ENCODE assay signal across 8 mouse cellular contexts in the genomic region with DNA sequence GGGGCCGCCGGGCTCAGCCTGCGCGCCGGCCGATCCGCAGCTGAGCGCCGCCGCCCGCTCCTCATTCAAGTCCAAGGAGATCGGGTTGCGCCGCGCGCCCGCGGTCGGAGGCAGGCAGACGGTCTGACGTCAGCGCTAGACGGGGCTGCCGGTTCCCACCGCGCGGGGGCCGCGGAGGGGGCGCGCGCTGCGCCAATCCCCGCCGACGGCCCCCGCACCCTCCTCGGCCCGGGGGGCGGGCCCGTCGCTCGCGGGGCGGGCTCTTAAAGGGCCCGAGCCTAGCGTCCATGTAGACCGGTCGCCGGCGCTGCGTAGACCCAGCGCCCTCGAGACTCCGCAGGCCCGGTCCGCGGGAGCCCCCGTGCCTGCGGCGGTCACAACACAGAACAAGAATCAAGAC. TPM values are rescaled to one million over a fixed set of nuclear protein-coding genes. Genes with fewer than 3 reads are reported as not detected.
DNase-seq lines count a peak whose midpoint lies in the region; ATAC-seq lines count a peak whose summit lies in the region.

A gene (minus strand): TSS at position 125 of the 400 bp plus-strand sequence.

- peak; percentile 74 for ATAC-seq in inflammation-experienced regulatory T-cells, adult 6 months
- ATAC-seq in megakaryocyte progenitor cell, adult 5-6 weeks (replicated peaks; ENCODE audit: poor library complexity) = peak; percentile 69

- DNase-seq in adrenal gland, adult (ENCODE audit: inconsistent age in 2 of 2, low spot score in 1 of 2) = peak; percentile 95 to 96
- DNase-seq in embryo, embryonic 10.5 days (ENCODE audit: low spot score) = peak; percentile 94
- DNase-seq in gastrocnemius, postnatal 36 days = peak; percentile 81 to 90
- DNase-seq in left cerebral cortex, postnatal 10 days (ENCODE audit: extremely low spot score in 1 of 2, low spot score in 2 of 2) = peak; percentile 89 to 96
- DNase-seq in right cerebral cortex, postnatal 14 days = peak; percentile 93
- peak; percentile 94 for DNase-seq in urinary bladder, postnatal 14 days (ENCODE audit: low spot score)

- intact Hi-C loops in gastrocnemius, postnatal 36 days (cut with DNase I) = no loop called here
- intact Hi-C loops in left cerebral cortex, postnatal 10 days (cut with DNase I) = loop anchor here (10.0 kb wide), 1 partner anchor 68 kb away; no protein-coding TSS in a partner anchor

RNA-seq across cellular contexts. Expression of the gene that starts here (rescaled TPM):
- 10 to 100 TPM; 14.7 to 21.8 TPM for total RNA-seq in gastrocnemius, postnatal 36 days (2021)
- polyA plus RNA-seq in inflammation-experienced regulatory T-cells, adult 6 months (2017; shearing (Covaris generic)) = 10 to 100 TPM in 2 of 3 experiments, 1 to 10 TPM in 1; 4.5 to 16.3 (median 12.8) TPM
- 10 to 100 TPM; 40.5 to 44.0 TPM for total RNA-seq in left cerebral cortex, postnatal 10 days (2021)
- total RNA-seq in megakaryocyte progenitor cell, adult 5-6 weeks (2015) = 0.17 and 0.32 TPM in 2 replicates
- total RNA-seq in megakaryocyte progenitor cell, adult 5-6 weeks (2017) = 0.12 and 0.24 TPM in 2 replicates

Comparison
In these comparisons a context has a peak if more than half of its experiments do, and no peak if none do; other contexts are left out.
1. Peak in every context shown above with its lines: DNase-seq and ATAC-seq.
2. RNA of the gene that starts here (total RNA-seq): 40.5 to 44.0 TPM in left cerebral cortex, postnatal 10 days and 14.7 to 21.8 TPM in gastrocnemius, postnatal 36 days; 0.12 to 0.32 TPM in megakaryocyte progenitor cell, adult 5-6 weeks; every median in the first group is over 10 times any median in the second.
3. Peak in ATAC-seq in megakaryocyte progenitor cell, adult 5-6 weeks; RNA of the gene not detected or under 1 TPM.